Mouse (Mus musculus) liver, adult 2 months (tissue): ENCODE measurements around the gene Dapk3.

ENCODE experiments used
- CTCF ChIP-seq: fragments of 200-500 bp; IDR thresholded peaks from 2 replicates; pipeline ENCODE4 v1.5.1; 2011; ENCODE audit warnings: low read depth, low read length, control low read depth
- POLR2A ChIP-seq: fragments of 200-500 bp; IDR thresholded peaks from 2 replicates; pipeline ENCODE4 v1.6.1; 2011; ENCODE audit warnings: low read length, control low read depth; ENCODE audit not compliant: insufficient read depth; ENCODE audit errors: extremely low read depth

DNA sequence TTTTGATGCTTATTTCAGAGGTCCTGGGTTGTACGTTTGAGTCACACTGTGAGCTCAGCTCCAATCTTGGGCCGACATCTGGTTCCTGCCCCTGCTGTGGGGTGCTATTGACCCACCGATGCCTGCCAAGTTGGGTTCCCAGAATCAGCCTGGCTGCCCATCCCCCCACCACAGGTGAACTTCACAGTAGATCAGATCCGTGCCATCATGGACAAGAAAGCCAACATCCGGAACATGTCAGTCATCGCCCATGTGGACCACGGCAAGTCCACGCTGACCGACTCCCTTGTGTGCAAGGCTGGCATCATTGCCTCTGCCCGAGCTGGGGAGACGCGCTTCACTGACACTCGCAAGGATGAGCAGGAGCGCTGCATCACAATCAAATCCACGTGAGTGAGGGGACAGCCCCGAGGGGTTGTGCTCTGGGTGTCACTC, 5.3 kb upstream of the Dapk3 start:
- TF ChIP-seq CTCF (no peak), POLR2A (no peak)
